Mouse (Mus musculus) embryonic facial prominence, embryonic 12.5 days (tissue): ENCODE measurements around the gene Wdr78. TPM values are rescaled to one million over a fixed set of nuclear protein-coding genes. Genes with fewer than 3 reads are reported as not detected.

Source experiments
- ATAC-seq: fragments of 200-750 bp; cut with Nextera tagmentation; 2 replicates; pipeline ENCODE4 v1.8.0; 2017; ENCODE audit not compliant: insufficient number of reproducible peaks, insufficient read depth, low FRiP score, low TSS enrichment
- H3K27ac ChIP-seq: fragments of 300-500 bp; sonication (generic); 2 replicates; pipeline ENCODE4 v1.5.1; 2016; ENCODE audit warnings: mild to moderate bottlenecking
- H3K27me3 ChIP-seq: fragments of 300-500 bp; sonication (generic); 2 replicates; pipeline ENCODE4 v1.6.1; 2016; ENCODE audit warnings: mild to moderate bottlenecking, moderate library complexity
- H3K36me3 ChIP-seq: fragments of 300-500 bp; sonication (generic); 2 replicates; pipeline ENCODE4 v1.6.1; 2016; ENCODE audit warnings: mild to moderate bottlenecking
- H3K4me1 ChIP-seq: fragments of 300-500 bp; sonication (generic); 2 replicates; pipeline ENCODE4 v1.6.1; 2016
- H3K4me2 ChIP-seq: fragments of 300-500 bp; sonication (generic); replicated peaks from 2 replicates; pipeline ENCODE4 v1.6.1; 2016; ENCODE audit warnings: mild to moderate bottlenecking, moderate library complexity
- H3K4me3 ChIP-seq: fragments of 300-500 bp; sonication (generic); 2 replicates; pipeline ENCODE4 v1.5.1; 2016; ENCODE audit warnings: mild to moderate bottlenecking
- H3K9ac ChIP-seq: fragments of 300-500 bp; sonication (generic); 2 replicates; pipeline ENCODE4 v1.6.1; 2016; ENCODE audit warnings: mild to moderate bottlenecking, moderate library complexity
- H3K9me3 ChIP-seq: fragments of 300-500 bp; sonication (generic); 2 replicates; pipeline ENCODE4 v1.6.1; 2016; ENCODE audit warnings: mild to moderate bottlenecking, moderate library complexity
- WGBS: fragments of 180-500 bp; shearing (Covaris S2); methylation state at CpG from one replicate; pipeline ENCODE4 v1.1.7; 2016; 5-methylcytosine and 5-hydroxymethylcytosine counted together
- polyA plus RNA-seq: library from polyadenylated mRNA; unstranded; fragments of >200 nt; fragmentation: Nextera tagmentation; extraction: Ambion mirVana; gene quantifications from 2 replicates; pipeline ENCODE4 v1.2.1, GENCODE M21; 2016

The Wdr78 gene
- polyA plus RNA-seq, 1 experiment from 2014 or later: 6.0 TPM

DNA sequence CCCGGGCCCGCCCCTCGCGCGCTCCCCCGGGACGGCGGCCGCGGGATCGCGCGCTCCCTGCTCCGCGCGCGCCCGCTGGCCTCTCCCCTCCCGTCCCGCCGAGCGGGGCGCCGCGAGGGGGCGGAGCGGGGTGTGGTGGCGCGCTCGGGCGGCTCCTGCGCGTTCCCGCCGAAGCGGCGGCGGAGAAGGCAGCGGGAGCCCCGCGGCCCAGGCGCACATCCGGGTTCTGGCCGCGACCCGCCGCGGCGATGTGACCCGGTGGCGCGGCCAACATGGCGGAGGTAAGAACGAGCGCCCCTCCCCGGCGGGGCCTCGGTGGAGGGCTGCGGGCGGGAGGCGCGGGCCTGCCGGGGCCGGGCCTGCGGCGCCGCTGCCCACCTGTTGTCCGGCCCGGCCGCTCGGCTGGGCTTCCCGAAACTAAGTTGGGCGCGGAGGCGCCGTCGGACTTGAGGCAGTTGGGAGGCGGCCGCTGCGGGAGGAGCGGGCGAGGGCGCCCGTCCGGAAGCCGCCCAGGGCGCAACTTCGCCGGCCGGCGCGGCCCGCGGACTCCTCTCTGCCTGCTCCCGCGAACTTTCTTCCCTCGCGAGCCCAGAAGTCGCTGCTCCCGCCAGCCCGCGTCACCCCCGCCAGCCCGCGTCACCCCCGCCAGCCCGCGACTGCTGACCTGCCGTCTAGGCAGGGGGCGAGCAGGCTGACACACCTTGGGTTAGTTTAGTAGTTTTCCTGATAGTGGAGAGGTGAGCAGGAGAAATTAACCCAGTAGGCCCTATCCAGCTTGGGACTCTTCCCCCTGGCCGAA lies 5.1 kb upstream of the Wdr78 start:
- H3K27me3 ChIP-seq: no peaks in the 10 kb centered on the region
- H3K4me3 ChIP-seq: peak overlapping the region; percentile 88
- H3K36me3 ChIP-seq: no peaks in the 10 kb centered on the region
- WGBS: under 1% methylated on average over 85 of the region's 111 CpGs
- H3K9ac ChIP-seq: peak overlapping the region; percentile 94
- peaks cover 23% of the 10 kb centered on the region for H3K4me1 ChIP-seq
- peak; percentile 60; the same call in 1 of the 2 replicates for ATAC-seq
- H3K4me2 ChIP-seq: peak overlapping the region; percentile 68
- H3K27ac ChIP-seq: peak overlapping the region; percentile 95
- no peaks in the 10 kb centered on the region for H3K9me3 ChIP-seq

DNA sequence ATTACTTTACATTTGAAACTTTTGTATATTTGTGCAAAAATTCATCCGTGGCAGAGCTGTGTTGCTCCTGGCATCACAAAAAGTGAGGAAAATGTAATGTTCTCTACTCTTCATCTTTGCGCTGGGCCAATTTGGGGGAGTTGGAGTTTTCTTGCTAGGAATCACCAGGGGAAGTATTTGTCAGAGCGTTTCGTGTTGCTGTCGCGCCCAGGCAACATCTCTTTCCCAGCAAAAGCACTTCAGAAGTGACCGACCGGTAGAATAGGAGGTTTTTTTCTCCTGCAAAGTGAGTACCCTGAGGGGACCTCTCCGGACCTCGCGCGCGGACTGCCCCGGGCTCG lies 4.5 kb upstream of the Wdr78 start:
- Histone ChIP-seq H3K4me2 (peak overlapping the region; percentile 68), H3K4me3 (peak overlapping the region; percentile 88), H3K4me1 (peaks cover 23% of the 10 kb centered on the region), H3K27me3 (no peaks in the 10 kb centered on the region), H3K36me3 (no peaks in the 10 kb centered on the region), H3K27ac (peak overlapping the region; percentile 95), H3K9me3 (no peaks in the 10 kb centered on the region), H3K9ac (peak overlapping the region; percentile 94)
- ATAC-seq: no peak
- WGBS: 1% methylated on average over 15 of the region's 15 CpGs

DNA sequence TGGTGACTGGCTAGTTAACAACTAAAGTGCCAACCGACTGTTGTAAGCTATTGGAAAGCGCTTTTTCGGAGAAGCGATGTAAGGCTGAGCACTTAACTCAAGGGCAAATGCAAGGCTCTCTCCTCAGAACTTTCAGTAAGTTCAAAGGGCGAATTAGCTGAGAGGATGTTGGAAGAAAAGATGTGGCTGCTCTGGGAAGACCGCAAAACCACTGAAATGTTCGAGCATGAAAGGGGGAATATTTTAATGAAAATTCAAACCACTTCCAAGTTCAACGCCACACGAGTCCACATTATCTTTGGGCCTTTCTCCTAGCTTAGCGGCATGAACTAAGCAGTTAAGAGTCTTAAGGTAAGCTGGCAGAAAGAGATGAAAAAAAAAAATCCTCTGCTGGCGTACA lies 953 bp downstream of the Wdr78 start:
- no peaks in the 10 kb centered on the region for H3K27me3 ChIP-seq
- no peaks in the 10 kb centered on the region; the same call in 1 of the 2 replicates for H3K36me3 ChIP-seq
- H3K9me3 ChIP-seq: no peaks in the 10 kb centered on the region
- WGBS: 12% methylated on average over 11 of the region's 11 CpGs
- H3K27ac ChIP-seq: peak overlapping the region; percentile 98
- H3K4me2 ChIP-seq: peak overlapping the region; percentile 67
- peaks cover 19% of the 10 kb centered on the region for H3K4me1 ChIP-seq
- H3K9ac ChIP-seq: peak overlapping the region; percentile 77
- ATAC-seq: no peak
- peak overlapping the region; percentile 69 for H3K4me3 ChIP-seq

DNA sequence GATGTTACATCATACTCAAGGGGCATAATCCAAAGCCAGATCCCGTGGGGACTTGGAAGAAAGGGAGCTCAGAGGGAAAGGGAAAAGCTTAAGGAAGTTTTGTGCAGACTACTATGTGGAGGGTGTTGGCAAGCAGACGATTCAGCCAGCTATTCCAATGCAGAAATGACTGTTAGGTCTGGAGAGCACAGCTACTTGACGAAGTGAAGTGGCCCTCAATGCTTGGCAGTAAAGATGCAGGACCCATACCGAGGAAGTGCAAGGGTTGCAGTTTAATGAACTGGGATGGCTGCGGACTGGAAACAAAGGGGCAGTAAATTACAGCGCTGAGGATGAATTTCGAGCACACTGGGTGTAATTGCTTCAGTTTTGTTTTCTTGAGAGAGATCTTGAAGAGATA lies 1.7 kb downstream of the Wdr78 start:
- no peak for ATAC-seq
- Histone ChIP-seq H3K4me1 (peaks cover 19% of the 10 kb centered on the region), H3K9ac (peak overlapping the region; percentile 77)

DNA sequence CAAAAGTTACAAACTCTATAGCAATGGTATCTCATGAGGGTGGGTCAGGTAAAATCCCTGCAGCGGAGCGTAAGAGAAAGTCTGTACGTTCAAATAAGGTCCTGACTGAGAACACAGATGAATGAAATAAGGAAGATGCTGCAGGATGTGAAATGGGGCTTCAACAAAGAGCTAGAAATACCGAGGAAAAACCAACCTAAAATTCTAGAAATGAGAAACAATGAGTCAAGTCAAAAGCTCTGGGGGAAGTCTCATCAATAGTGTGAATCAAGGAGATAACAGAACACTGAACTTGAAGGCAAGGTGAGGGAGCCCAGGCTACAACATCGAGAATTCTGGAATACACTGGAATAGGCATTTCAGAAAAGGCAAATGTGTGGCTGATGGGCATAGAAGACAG lies 15.8 kb downstream of the Wdr78 start:
- Histone ChIP-seq H3K9ac (no peak overlapping the region), H3K36me3 (no peaks in the 10 kb centered on the region), H3K27ac (no peak overlapping the region), H3K4me3 (no peak overlapping the region), H3K9me3 (no peaks in the 10 kb centered on the region), H3K27me3 (no peaks in the 10 kb centered on the region), H3K4me1 (no peaks in the 10 kb centered on the region), H3K4me2 (no peak overlapping the region)
- ATAC-seq: no peak
- WGBS: 88% methylated on average over 5 of the region's 5 CpGs

More for the DNA sequence above, 1.7 kb downstream of the Wdr78 start:
- peak overlapping the region; percentile 67 for H3K4me2 ChIP-seq
- H3K4me3 ChIP-seq: peak overlapping the region; percentile 69
- no peaks in the 10 kb centered on the region for H3K27me3 ChIP-seq
- H3K27ac ChIP-seq: no peak overlapping the region
- H3K9me3 ChIP-seq: no peaks in the 10 kb centered on the region
- no peaks in the 10 kb centered on the region; the same call in 1 of the 2 replicates for H3K36me3 ChIP-seq
- 65% methylated on average over 7 of the region's 7 CpGs for WGBS

DNA sequence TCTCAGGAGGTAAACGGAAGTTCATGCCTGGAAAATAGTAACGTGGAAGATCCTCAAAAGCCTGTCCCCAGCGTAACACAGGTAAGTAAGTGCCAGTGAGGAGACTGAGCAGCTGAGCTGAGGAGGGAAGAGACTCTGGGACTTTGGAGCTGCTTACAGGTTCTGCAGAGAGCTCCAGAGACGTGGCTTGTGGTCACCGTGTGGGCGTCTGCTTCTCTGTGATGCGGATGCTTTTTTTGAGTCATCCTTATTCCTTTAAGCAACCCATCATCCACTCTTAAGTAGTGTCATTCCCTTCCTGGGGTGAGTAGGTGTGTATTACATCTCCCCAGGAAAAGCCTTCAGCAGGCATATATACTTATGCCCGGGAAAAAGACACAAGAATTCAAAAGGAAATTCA lies 18.4 kb downstream of the Wdr78 start:
- 83% methylated on average over 8 of the region's 8 CpGs for WGBS
- no peaks in the 10 kb centered on the region for H3K27me3 ChIP-seq
- no peak overlapping the region for H3K4me3 ChIP-seq
- no peak overlapping the region for H3K27ac ChIP-seq
- no peak overlapping the region for H3K9ac ChIP-seq
- no peaks in the 10 kb centered on the region for H3K36me3 ChIP-seq
- no peaks in the 10 kb centered on the region for H3K9me3 ChIP-seq
- H3K4me1 ChIP-seq: no peaks in the 10 kb centered on the region
- H3K4me2 ChIP-seq: no peak overlapping the region
- no peak for ATAC-seq

DNA sequence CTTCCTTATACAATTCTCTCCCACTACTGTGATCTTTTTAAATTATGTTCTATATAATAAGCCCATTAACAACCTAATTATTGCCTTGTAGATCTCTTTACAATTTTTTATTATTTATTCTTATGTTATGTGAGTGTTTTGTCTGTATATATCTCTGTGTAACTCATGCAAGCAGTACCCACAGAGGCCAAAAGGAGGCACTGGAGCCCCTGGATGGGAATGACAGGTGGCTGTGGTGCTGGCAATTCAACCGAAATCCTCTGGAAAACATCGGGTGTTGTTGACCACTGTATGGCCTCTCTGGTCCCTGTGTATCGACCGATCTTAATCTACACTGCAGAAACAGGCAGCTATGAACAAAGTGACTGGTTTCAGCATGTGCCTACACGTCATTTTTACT lies 29.1 kb downstream of the Wdr78 start:
- H3K4me2 ChIP-seq: no peak overlapping the region
- H3K4me3 ChIP-seq: no peak overlapping the region
- 89% methylated on average over 5 of the region's 5 CpGs for WGBS
- no peak for ATAC-seq
- H3K27me3 ChIP-seq: no peaks in the 10 kb centered on the region
- no peaks in the 10 kb centered on the region for H3K9me3 ChIP-seq
- H3K36me3 ChIP-seq: 0 out of 2 replicates have a peak, but pooled peaks cover 3% of the 10 kb centered on the region
- no peak overlapping the region for H3K27ac ChIP-seq
- no peak overlapping the region for H3K9ac ChIP-seq
- no peaks in the 10 kb centered on the region for H3K4me1 ChIP-seq

DNA sequence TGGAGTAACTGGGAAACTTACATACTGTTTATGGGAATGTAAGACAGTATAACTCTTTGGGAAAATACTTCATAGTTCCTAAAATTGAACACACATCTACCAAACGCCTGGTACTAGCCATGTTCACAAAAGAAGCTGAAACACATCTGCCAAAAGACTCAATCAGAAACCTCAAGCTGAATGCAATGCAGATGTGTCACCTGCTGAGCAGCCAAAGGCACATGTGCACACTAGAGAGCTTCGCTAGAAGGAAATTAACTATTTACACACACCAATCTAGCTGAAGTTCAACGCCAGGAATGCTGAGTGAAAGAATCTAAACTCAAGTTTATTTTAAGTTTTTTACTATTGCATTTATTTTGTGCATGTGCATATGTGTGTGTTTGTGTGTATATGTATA lies 43.7 kb downstream of the Wdr78 start:
- H3K27ac ChIP-seq: no peak overlapping the region
- H3K4me2 ChIP-seq: no peak overlapping the region
- 59% methylated on average over 3 of the region's 3 CpGs for WGBS
- H3K36me3 ChIP-seq: no peaks in the 10 kb centered on the region
- H3K27me3 ChIP-seq: no peaks in the 10 kb centered on the region
- no peak overlapping the region for H3K4me3 ChIP-seq
- ATAC-seq: no peak
- no peak overlapping the region for H3K9ac ChIP-seq
- H3K4me1 ChIP-seq: no peaks in the 10 kb centered on the region
- H3K9me3 ChIP-seq: no peaks in the 10 kb centered on the region

DNA sequence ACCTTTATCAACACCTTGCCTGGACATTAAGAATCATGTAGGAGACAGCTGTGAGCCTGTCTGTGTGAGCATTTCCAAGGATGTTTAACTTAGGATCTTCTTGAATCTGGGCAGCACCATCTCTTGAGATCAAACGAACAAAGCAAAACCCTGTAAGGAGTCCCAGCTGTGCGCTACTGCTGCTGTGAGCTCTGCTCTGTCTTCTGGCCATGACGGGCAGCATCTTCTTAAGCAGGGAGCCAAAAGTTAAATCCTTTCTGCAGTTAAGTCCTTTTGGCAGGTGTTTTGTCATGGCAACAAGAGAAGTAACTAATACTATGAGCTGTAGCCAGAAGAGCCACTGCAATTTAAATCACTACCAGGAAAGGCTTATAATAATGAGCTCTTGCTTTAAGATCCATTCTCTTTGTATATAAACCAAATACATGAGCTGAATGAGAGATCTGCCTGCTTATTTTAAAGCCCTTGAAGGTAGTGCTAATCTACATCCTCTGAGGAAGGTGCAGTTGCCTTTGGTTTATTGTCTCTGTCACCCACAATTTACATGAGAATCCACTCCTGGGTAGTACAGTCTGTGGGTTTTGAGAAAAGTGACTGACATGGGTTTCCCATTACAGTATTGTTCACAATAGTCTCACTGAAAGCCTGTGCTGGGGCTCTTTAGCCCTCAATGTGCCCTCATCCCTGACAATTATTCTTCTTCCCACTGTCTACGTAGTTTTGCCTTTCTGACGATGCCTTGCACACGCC lies 46.3 kb downstream of the Wdr78 start:
- Histone ChIP-seq H3K4me1 (no peaks in the 10 kb centered on the region), H3K9ac (no peak overlapping the region), H3K27ac (no peak overlapping the region), H3K27me3 (no peaks in the 10 kb centered on the region), H3K4me3 (no peak overlapping the region), H3K36me3 (no peaks in the 10 kb centered on the region), H3K9me3 (no peaks in the 10 kb centered on the region), H3K4me2 (no peak overlapping the region)
- WGBS: 71% methylated on average over 6 of the region's 6 CpGs
- no peak for ATAC-seq

DNA sequence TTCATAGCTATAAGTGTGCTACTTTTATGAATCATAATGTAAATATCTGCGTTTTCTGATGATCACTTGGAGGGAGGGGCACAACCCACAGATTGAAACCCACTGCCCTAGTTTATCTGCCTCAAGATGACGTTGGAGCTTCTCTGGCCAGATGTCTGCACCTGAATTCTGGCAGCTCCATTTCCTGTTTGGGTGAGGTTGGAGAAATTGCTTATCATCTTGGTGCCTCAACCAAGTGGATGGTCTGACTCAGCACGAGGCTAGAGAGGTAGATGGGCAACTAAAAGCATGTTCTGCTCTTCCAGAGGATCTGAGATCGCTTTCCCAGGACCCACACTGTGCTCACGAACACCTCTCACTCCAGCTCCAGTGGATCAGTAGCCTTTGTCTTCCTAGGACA lies 49.4 kb downstream of the Wdr78 start:
- H3K9ac ChIP-seq: no peak overlapping the region
- ATAC-seq: no peak
- H3K27me3 ChIP-seq: no peaks in the 10 kb centered on the region
- H3K36me3 ChIP-seq: no peaks in the 10 kb centered on the region
- no peak overlapping the region for H3K4me2 ChIP-seq
- 80% methylated on average over 5 of the region's 5 CpGs for WGBS
- H3K27ac ChIP-seq: no peak overlapping the region
- H3K4me3 ChIP-seq: no peak overlapping the region
- H3K9me3 ChIP-seq: no peaks in the 10 kb centered on the region
- no peaks in the 10 kb centered on the region for H3K4me1 ChIP-seq

DNA sequence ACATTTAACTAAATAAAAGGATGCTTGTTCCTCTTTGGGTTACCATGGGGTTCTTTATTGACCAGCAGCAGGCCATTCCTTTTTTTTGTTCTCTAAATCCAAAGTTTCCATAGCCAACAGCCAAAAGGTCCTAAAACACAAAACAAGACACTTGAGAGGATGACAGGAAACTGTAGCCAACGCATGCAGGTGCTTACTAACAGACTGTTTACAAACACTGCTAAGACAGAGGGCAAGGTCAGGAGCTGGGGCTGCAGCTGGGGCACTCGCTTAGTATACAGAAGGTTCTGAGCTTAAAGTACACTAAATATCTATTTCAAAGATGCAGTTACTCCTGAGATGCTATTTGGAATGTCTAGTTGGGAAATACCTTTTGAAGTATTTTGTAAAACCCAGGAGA lies 49.9 kb downstream of the Wdr78 start:
- Histone ChIP-seq H3K4me2 (no peak overlapping the region), H3K36me3 (no peaks in the 10 kb centered on the region), H3K9ac (no peak overlapping the region), H3K4me1 (no peaks in the 10 kb centered on the region), H3K27me3 (no peaks in the 10 kb centered on the region), H3K4me3 (no peak overlapping the region), H3K27ac (no peak overlapping the region), H3K9me3 (no peaks in the 10 kb centered on the region)
- WGBS: 81% methylated on average over 2 of the region's 2 CpGs
- no peak for ATAC-seq

DNA sequence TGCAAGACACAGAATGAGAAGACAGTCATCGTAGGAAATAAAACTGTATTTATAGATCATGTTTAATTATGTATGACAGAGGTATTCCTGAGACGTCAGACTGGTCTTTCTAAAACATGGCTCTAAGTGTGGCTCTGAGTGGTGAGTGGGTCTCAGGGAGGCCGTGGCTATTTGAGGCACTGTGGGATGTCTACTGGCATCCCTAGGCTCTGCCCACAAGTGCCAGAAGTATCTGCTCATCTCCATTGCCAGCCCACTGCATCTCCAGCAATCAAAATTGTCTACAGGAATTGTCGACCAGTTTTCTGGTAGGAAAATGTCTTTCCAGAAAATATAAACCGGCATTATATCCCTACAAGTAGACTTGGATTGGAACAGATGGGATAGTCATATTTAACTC lies 57.4 kb downstream of the Wdr78 start:
- H3K27ac ChIP-seq: no peak overlapping the region
- no peaks in the 10 kb centered on the region for H3K36me3 ChIP-seq
- H3K4me3 ChIP-seq: no peak overlapping the region
- no peaks in the 10 kb centered on the region for H3K4me1 ChIP-seq
- no peaks in the 10 kb centered on the region for H3K9me3 ChIP-seq
- no peak overlapping the region for H3K9ac ChIP-seq
- 78% methylated on average over 5 of the region's 5 CpGs for WGBS
- no peaks in the 10 kb centered on the region for H3K27me3 ChIP-seq
- no peak for ATAC-seq
- no peak overlapping the region for H3K4me2 ChIP-seq
